Mouse (Mus musculus): ENCODE measurements at regions not wholly inside any gene's neighbourhood (a gene's known extent, or its start where the extent isn't known, plus 50 kb on each side); places are given as distances from the start of the nearest gene placed in this dataset.

- H3K27me3 ChIP-seq (replicated peaks; ENCODE audit: insufficient read depth, low read length) = no peaks in the 10 kb centered on the region
- H3K4me2 ChIP-seq (replicated peaks; ENCODE audit: low read depth, low read length) = no peak overlapping the region
- no peaks in the 10 kb centered on the region for H3K36me3 ChIP-seq (ENCODE audit: insufficient read depth, low read length)
- TF ChIP-seq EP300 (IDR thresholded peaks at IDR 0.05) (no peak), CTCF (IDR thresholded peaks at IDR 0.05) (no peak)
- H3K9me3 ChIP-seq (ENCODE audit: low read length) = no peaks in the 10 kb centered on the region
- DNase-seq (ENCODE audit: low spot score) (no peak), ATAC-seq (no peak)
- 68% methylated on average over 4 of the region's 4 CpGs for WGBS
- H3K27ac ChIP-seq (ENCODE audit: low read length) = no peak overlapping the region
- H3K4me1 ChIP-seq (ENCODE audit: insufficient read depth, low read depth, low read length) = no peaks in the 10 kb centered on the region
- H3K4me3 ChIP-seq (ENCODE audit: low read depth, low read length) = no peak overlapping the region
- H3K9ac ChIP-seq (replicated peaks; ENCODE audit: low read depth) = no peak overlapping the region
Observed at GRCm38 (mm10) chr19:18200105-18200782, 362.8 kb upstream of the Pcsk5 start.

- DNase-seq (ENCODE audit: low spot score) = no peak
- no peak overlapping the region for H3K27ac ChIP-seq (ENCODE audit: low read length)
- WGBS = 39% methylated on average over 4 of the region's 4 CpGs
Observed at GRCm38 (mm10) chr19:18189102-18189742, 351.8 kb upstream of the Pcsk5 start.

GRCm38 (mm10) chr19:18188122-18188866, 350.9 kb upstream of the Pcsk5 start:
- no peaks in the 10 kb centered on the region for H3K27me3 ChIP-seq (replicated peaks; ENCODE audit: insufficient read depth, low read length)
- WGBS = 39% methylated on average over 9 of the region's 9 CpGs
- no peaks in the 10 kb centered on the region for H3K9me3 ChIP-seq (ENCODE audit: low read length)
- TF ChIP-seq CTCF (IDR thresholded peaks at IDR 0.05) (no peak), EP300 (IDR thresholded peaks at IDR 0.05) (no peak)
- H3K27ac ChIP-seq (ENCODE audit: low read length) = no peak overlapping the region
- ATAC-seq = no peak
- no peak overlapping the region for H3K4me2 ChIP-seq (replicated peaks; ENCODE audit: low read depth, low read length)
- no peak for DNase-seq (ENCODE audit: low spot score)
- H3K36me3 ChIP-seq (ENCODE audit: insufficient read depth, low read length) = no peaks in the 10 kb centered on the region
- H3K4me3 ChIP-seq (ENCODE audit: low read depth, low read length) = no peak overlapping the region
- no peak overlapping the region for H3K9ac ChIP-seq (replicated peaks; ENCODE audit: low read depth)
- H3K4me1 ChIP-seq (ENCODE audit: insufficient read depth, low read depth, low read length) = no peaks in the 10 kb centered on the region

More at GRCm38 (mm10) chr19:18189102-18189742, 351.8 kb upstream of the Pcsk5 start:
- H3K4me1 ChIP-seq (ENCODE audit: insufficient read depth, low read depth, low read length) = no peaks in the 10 kb centered on the region
- no peak for ATAC-seq
- no peaks in the 10 kb centered on the region for H3K27me3 ChIP-seq (replicated peaks; ENCODE audit: insufficient read depth, low read length)
- H3K9ac ChIP-seq (replicated peaks; ENCODE audit: low read depth) = no peak overlapping the region
- H3K9me3 ChIP-seq (ENCODE audit: low read length) = no peaks in the 10 kb centered on the region
- H3K4me3 ChIP-seq (ENCODE audit: low read depth, low read length) = no peak overlapping the region
- H3K36me3 ChIP-seq (ENCODE audit: insufficient read depth, low read length) = no peaks in the 10 kb centered on the region
- H3K4me2 ChIP-seq (replicated peaks; ENCODE audit: low read depth, low read length) = no peak overlapping the region
- no peak for TF ChIP-seq CTCF (IDR thresholded peaks at IDR 0.05)
- no peak for TF ChIP-seq EP300 (IDR thresholded peaks at IDR 0.05)

- 67% methylated on average over 1 of the region's 1 CpGs for WGBS
- Histone ChIP-seq H3K27ac (ENCODE audit: low read length) (no peak overlapping the region), H3K4me2 (replicated peaks; ENCODE audit: low read depth, low read length) (no peak overlapping the region), H3K9me3 (ENCODE audit: low read length) (no peaks in the 10 kb centered on the region), H3K4me3 (ENCODE audit: low read depth, low read length) (no peak overlapping the region), H3K9ac (replicated peaks; ENCODE audit: low read depth) (no peak overlapping the region), H3K4me1 (ENCODE audit: insufficient read depth, low read depth, low read length) (no peaks in the 10 kb centered on the region), H3K27me3 (replicated peaks; ENCODE audit: insufficient read depth, low read length) (no peaks in the 10 kb centered on the region), H3K36me3 (ENCODE audit: insufficient read depth, low read length) (no peaks in the 10 kb centered on the region)
- ATAC-seq (peak; percentile 80), DNase-seq (ENCODE audit: low spot score) (peak; percentile 51)
- peak; percentile 43; the same call in 1 of the 2 replicates for TF ChIP-seq EP300 (IDR thresholded peaks at IDR 0.05)
- TF ChIP-seq CTCF (IDR thresholded peaks at IDR 0.05) = no peak
Observed at GRCm38 (mm10) chr19:18185767-18186554, 348.5 kb upstream of the Pcsk5 start.

GRCm38 (mm10) chr19:18185211-18185610, 347.8 kb upstream of the Pcsk5 start:
- no peak for TF ChIP-seq CTCF (IDR thresholded peaks at IDR 0.05)
- no peak for TF ChIP-seq EP300 (IDR thresholded peaks at IDR 0.05)
- no peak overlapping the region for H3K9ac ChIP-seq (replicated peaks; ENCODE audit: low read depth)
- H3K4me1 ChIP-seq (ENCODE audit: insufficient read depth, low read depth, low read length) = no peaks in the 10 kb centered on the region
- H3K4me3 ChIP-seq (ENCODE audit: low read depth, low read length) = no peak overlapping the region
- ATAC-seq (no peak), DNase-seq (ENCODE audit: low spot score) (no peak)
- H3K36me3 ChIP-seq (ENCODE audit: insufficient read depth, low read length) = no peaks in the 10 kb centered on the region
- no peaks in the 10 kb centered on the region for H3K27me3 ChIP-seq (replicated peaks; ENCODE audit: insufficient read depth, low read length)
- H3K4me2 ChIP-seq (replicated peaks; ENCODE audit: low read depth, low read length) = no peak overlapping the region
- 58% methylated on average over 2 of the region's 2 CpGs for WGBS
- H3K27ac ChIP-seq (ENCODE audit: low read length) = no peak overlapping the region
- H3K9me3 ChIP-seq (ENCODE audit: low read length) = no peaks in the 10 kb centered on the region

- TF ChIP-seq EP300 (IDR thresholded peaks at IDR 0.05) = no peak
- TF ChIP-seq CTCF (IDR thresholded peaks at IDR 0.05) = no peak
- no peak overlapping the region for H3K27ac ChIP-seq (ENCODE audit: low read length)
- H3K4me1 ChIP-seq (ENCODE audit: insufficient read depth, low read depth, low read length) = no peaks in the 10 kb centered on the region
- no peak overlapping the region for H3K4me2 ChIP-seq (replicated peaks; ENCODE audit: low read depth, low read length)
- no peak overlapping the region for H3K9ac ChIP-seq (replicated peaks; ENCODE audit: low read depth)
- H3K27me3 ChIP-seq (replicated peaks; ENCODE audit: insufficient read depth, low read length) = no peaks in the 10 kb centered on the region
- WGBS = 40% methylated on average over 3 of the region's 3 CpGs
- ATAC-seq (no peak), DNase-seq (ENCODE audit: low spot score) (no peak)
- no peaks in the 10 kb centered on the region for H3K36me3 ChIP-seq (ENCODE audit: insufficient read depth, low read length)
- no peaks in the 10 kb centered on the region for H3K9me3 ChIP-seq (ENCODE audit: low read length)
- H3K4me3 ChIP-seq (ENCODE audit: low read depth, low read length) = no peak overlapping the region
Observed at GRCm38 (mm10) chr19:18176200-18176599, 338.8 kb upstream of the Pcsk5 start.

Data from lung, postnatal 0 days (tissue).